Mouse (Mus musculus): Measurements from ENCODE around the gene Sbno2.
"Not testable (repeated sequence)": the region's sequence is repeated elsewhere in the genome, so short reads cannot be mapped to it uniquely, and the experiment has no call there.

The Sbno2 gene

GRCm38 (mm10) chr10:80057683-80058326 lies 47.6 kb downstream of the Sbno2 start:
- DNase-seq (ENCODE audit: low read depth, low spot score) = no peak

- DNase-seq (ENCODE audit: low read depth, low spot score) = no peak
These were observed 48.2 kb downstream of the Sbno2 start for GRCm38 (mm10) chr10:80056976-80057682.

GRCm38 (mm10) chr10:80056506-80056905 lies 48.9 kb downstream of the Sbno2 start:
- DNase-seq (ENCODE audit: low read depth, low spot score) = no peak

GRCm38 (mm10) chr10:80055891-80056290 lies 49.5 kb downstream of the Sbno2 start:
- DNase-seq (ENCODE audit: low read depth, low spot score) = no peak

GRCm38 (mm10) chr10:80055364-80055763 lies 50.0 kb downstream of the Sbno2 start:
- no peak for DNase-seq (ENCODE audit: low read depth, low spot score)

GRCm38 (mm10) chr10:80054911-80055310 lies 50.5 kb downstream of the Sbno2 start:
- DNase-seq (ENCODE audit: low read depth, low spot score) = not testable (repeated sequence)

- DNase-seq (ENCODE audit: low read depth, low spot score) = no peak
These were observed 51.2 kb downstream of the Sbno2 start for GRCm38 (mm10) chr10:80053831-80054815.

GRCm38 (mm10) chr10:80053259-80053780 lies 52.1 kb downstream of the Sbno2 start:
- peak; percentile 99 for DNase-seq (ENCODE audit: low read depth, low spot score)

GRCm38 (mm10) chr10:80052374-80052764 lies 53.0 kb downstream of the Sbno2 start:
- DNase-seq (ENCODE audit: low read depth, low spot score) = no peak

GRCm38 (mm10) chr10:80051618-80052373 lies 53.6 kb downstream of the Sbno2 start:
- DNase-seq (ENCODE audit: low read depth, low spot score) = peak; percentile 84

GRCm38 (mm10) chr10:80050885-80051617 lies 54.3 kb downstream of the Sbno2 start:
- DNase-seq (ENCODE audit: low read depth, low spot score) = no peak

GRCm38 (mm10) chr10:80050244-80050643 lies 55.1 kb downstream of the Sbno2 start:
- DNase-seq (ENCODE audit: low read depth, low spot score) = no peak

GRCm38 (mm10) chr10:80048834-80049233 lies 56.5 kb downstream of the Sbno2 start:
- no peak for DNase-seq (ENCODE audit: low read depth, low spot score)

GRCm38 (mm10) chr10:80048396-80048795 lies 57.0 kb downstream of the Sbno2 start:
- DNase-seq (ENCODE audit: low read depth, low spot score) = no peak

- no peak for DNase-seq (ENCODE audit: low read depth, low spot score)
These were observed 58.3 kb downstream of the Sbno2 start, which contains the start of gene Gpx4 for GRCm38 (mm10) chr10:80047041-80047565. Gene Gpx4, plus strand, starts transcription at chr10:80047166.

GRCm38 (mm10) chr10:80045766-80046165 lies 59.6 kb downstream of the Sbno2 start:
- no peak for DNase-seq (ENCODE audit: low read depth, low spot score)

GRCm38 (mm10) chr10:80045364-80045763 lies 60.0 kb downstream of the Sbno2 start:
- DNase-seq (ENCODE audit: low read depth, low spot score) = not testable (repeated sequence)

GRCm38 (mm10) chr10:80044087-80044486 lies 61.3 kb downstream of the Sbno2 start:
- no peak for DNase-seq (ENCODE audit: low read depth, low spot score)

- not testable (repeated sequence) for DNase-seq (ENCODE audit: low read depth, low spot score)
These were observed 63.8 kb downstream of the Sbno2 start for GRCm38 (mm10) chr10:80041409-80042060.

Measured in retina, adult 2 months (tissue).